Mouse (Mus musculus) mesoderm, embryonic 11.5 days (tissue): ENCODE measurements around the gene Cyp4a29.
"Not testable (repeated sequence)": the region's sequence is repeated elsewhere in the genome, so short reads cannot be mapped to it uniquely, and the experiment has no call there.

Experiments
- DNase-seq: peaks from one replicate; pipeline ENCODE4 v3.0.0-alpha.2; 2012; ENCODE audit warnings: low read depth, low spot score

Cyp4a29 gene

GRCm38 (mm10) chr4:115241784-115242183 lies at the start of gene Cyp4a29:
TSS of gene Cyp4a29 (plus strand) at chr4:115242084.
- DNase-seq, result no peak

GRCm38 (mm10) chr4:115232901-115233300 lies 9.0 kb upstream of the Cyp4a29 start:
- DNase-seq, result not testable (repeated sequence)

- DNase-seq, result no peak
Measured at GRCm38 (mm10) chr4:115236462-115237096, 5.3 kb upstream of the Cyp4a29 start.

GRCm38 (mm10) chr4:115264687-115265569 lies 23.0 kb downstream of the Cyp4a29 start:
- not testable (repeated sequence) for DNase-seq

GRCm38 (mm10) chr4:115278215-115278982 lies 36.5 kb downstream of the Cyp4a29 start:
- not testable (repeated sequence) for DNase-seq

- DNase-seq, result no peak
Measured at GRCm38 (mm10) chr4:115280342-115280741, 38.5 kb downstream of the Cyp4a29 start.

- not testable (repeated sequence) for DNase-seq
Measured at GRCm38 (mm10) chr4:115280779-115281178, 38.9 kb downstream of the Cyp4a29 start.

GRCm38 (mm10) chr4:115281231-115281767 lies 39.4 kb downstream of the Cyp4a29 start:
- DNase-seq, result not testable (repeated sequence)

- not testable (repeated sequence) for DNase-seq
Measured at GRCm38 (mm10) chr4:115298746-115299145, 56.9 kb downstream of the Cyp4a29 start, which contains the start of gene Cyp4a12a. TSS of gene Cyp4a12a (plus strand) at chr4:115299046.
